Mouse (Mus musculus) embryonic facial prominence, embryonic 12.5 days (tissue): ENCODE measurements around the gene Kif17. TPM values are rescaled to one million over a fixed set of nuclear protein-coding genes. Genes with fewer than 3 reads are reported as not detected.
A peak's percentile ranks its signal among the peaks of the same experiment; 100 is the strongest.
"Not testable (repeated sequence)": the region's sequence is repeated elsewhere in the genome, so short reads cannot be mapped to it uniquely, and the experiment has no call there.

Experiments
- ATAC-seq: fragments of 200-750 bp; cut with Nextera tagmentation; 2 replicates; pipeline ENCODE4 v1.8.0; 2017; ENCODE audit not compliant: insufficient number of reproducible peaks, insufficient read depth, low FRiP score, low TSS enrichment
- H3K27ac ChIP-seq: fragments of 300-500 bp; sonication (generic); 2 replicates; pipeline ENCODE4 v1.5.1; 2016; ENCODE audit warnings: mild to moderate bottlenecking
- H3K27me3 ChIP-seq: fragments of 300-500 bp; sonication (generic); 2 replicates; pipeline ENCODE4 v1.6.1; 2016; ENCODE audit warnings: mild to moderate bottlenecking, moderate library complexity
- H3K36me3 ChIP-seq: fragments of 300-500 bp; sonication (generic); 2 replicates; pipeline ENCODE4 v1.6.1; 2016; ENCODE audit warnings: mild to moderate bottlenecking
- H3K4me1 ChIP-seq: fragments of 300-500 bp; sonication (generic); 2 replicates; pipeline ENCODE4 v1.6.1; 2016
- H3K4me2 ChIP-seq: fragments of 300-500 bp; sonication (generic); replicated peaks from 2 replicates; pipeline ENCODE4 v1.6.1; 2016; ENCODE audit warnings: mild to moderate bottlenecking, moderate library complexity
- H3K4me3 ChIP-seq: fragments of 300-500 bp; sonication (generic); 2 replicates; pipeline ENCODE4 v1.5.1; 2016; ENCODE audit warnings: mild to moderate bottlenecking
- H3K9ac ChIP-seq: fragments of 300-500 bp; sonication (generic); 2 replicates; pipeline ENCODE4 v1.6.1; 2016; ENCODE audit warnings: mild to moderate bottlenecking, moderate library complexity
- H3K9me3 ChIP-seq: fragments of 300-500 bp; sonication (generic); 2 replicates; pipeline ENCODE4 v1.6.1; 2016; ENCODE audit warnings: mild to moderate bottlenecking, moderate library complexity
- WGBS: fragments of 180-500 bp; shearing (Covaris S2); methylation state at CpG from one replicate; pipeline ENCODE4 v1.1.7; 2016; 5-methylcytosine and 5-hydroxymethylcytosine counted together
- polyA plus RNA-seq: library from polyadenylated mRNA; unstranded; fragments of >200 nt; fragmentation: Nextera tagmentation; extraction: Ambion mirVana; gene quantifications from 2 replicates; pipeline ENCODE4 v1.2.1, GENCODE M21; 2016

Gene Kif17
- polyA plus RNA-seq, 1 experiment from 2014 or later = 1.3 TPM

DNA sequence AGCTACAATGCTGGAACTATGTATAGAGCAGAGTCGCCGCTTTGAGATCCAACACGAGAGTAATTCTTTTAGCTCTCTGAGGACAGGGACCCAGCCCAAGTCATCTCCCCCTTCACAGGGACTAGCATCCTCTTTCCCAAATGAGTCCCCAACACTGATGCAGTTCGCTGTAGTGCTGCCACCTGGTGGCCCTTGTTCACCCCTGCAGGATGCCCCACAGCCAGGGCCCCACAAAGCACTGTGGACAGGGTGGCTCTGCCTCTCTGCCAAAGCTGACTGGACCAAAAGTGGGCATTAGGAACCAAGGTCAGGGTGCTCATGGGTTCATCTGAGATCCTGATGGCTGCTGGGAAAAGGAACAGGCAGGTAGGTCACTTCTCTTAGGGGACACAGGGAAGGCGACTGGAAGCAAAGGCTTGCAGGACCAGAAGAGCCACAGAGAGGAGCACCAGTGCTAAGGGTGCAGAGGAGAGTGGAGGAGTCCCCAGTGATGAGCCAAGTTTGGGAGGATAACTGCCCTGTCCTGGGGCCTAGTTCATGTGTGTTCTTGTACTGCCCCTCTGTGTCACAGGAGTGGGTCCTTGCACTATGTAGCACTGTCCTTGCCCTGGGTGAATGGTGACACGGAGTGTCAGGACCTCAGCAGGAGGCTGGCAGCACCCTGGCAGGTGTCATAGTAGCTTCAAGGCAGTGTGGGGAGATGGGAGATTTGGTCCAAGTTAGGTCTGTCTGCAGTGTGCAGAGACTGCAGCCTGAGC, 68.5 kb downstream of the Kif17 start:
- Histone ChIP-seq H3K4me1 (no peaks in the 10 kb centered on the region), H3K27me3 (no peaks in the 10 kb centered on the region), H3K9ac (no peak overlapping the region), H3K27ac (no peak overlapping the region), H3K9me3 (no peaks in the 10 kb centered on the region), H3K36me3 (peaks cover 38% of the 10 kb centered on the region), H3K4me2 (no peak overlapping the region), H3K4me3 (no peak overlapping the region)
- ATAC-seq = no peak
- 56% methylated on average over 6 of the region's 6 CpGs for WGBS

DNA sequence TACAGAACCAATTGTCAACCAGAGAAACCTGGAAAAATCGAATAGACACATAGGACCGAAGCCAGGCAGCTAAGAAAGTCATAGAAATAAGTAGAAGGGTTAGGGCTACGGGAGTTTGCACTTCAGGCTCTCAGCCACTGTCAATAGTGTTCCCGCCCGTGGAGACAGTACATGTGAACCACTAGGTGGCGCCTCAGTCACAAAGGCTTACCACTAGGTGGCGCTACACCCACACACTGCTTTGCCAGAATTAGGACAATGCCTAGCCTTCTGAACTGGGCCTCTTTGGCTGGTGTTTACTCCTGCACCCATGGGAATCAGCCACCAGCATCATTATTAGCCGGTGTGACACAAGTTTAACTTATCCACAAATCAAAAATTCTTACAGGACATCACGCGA, 69.3 kb downstream of the Kif17 start:
- no peak for ATAC-seq

DNA sequence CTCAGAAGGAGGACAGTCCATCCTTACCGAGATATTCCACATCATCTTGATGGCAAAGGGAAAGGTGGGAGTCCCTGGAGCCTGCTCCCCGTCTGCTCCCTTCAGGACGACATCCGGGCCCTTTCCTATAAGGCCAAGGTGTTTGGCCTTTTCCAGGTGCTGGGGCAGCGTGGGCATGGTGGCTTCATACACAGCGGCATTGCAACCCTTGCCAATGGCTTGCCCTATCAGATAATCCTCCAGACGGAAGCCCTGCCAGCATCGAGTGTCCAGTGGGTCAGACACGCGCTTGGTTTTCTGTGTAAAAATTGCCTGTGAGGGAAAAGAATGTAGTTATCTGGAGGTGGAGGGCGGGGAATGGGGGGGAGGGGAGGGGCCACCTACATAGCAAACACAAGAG, 70.5 kb downstream of the Kif17 start:
- Histone ChIP-seq H3K9ac (no peak overlapping the region), H3K9me3 (no peaks in the 10 kb centered on the region), H3K4me3 (no peak overlapping the region), H3K36me3 (peaks cover 20% of the 10 kb centered on the region), H3K27ac (no peak overlapping the region), H3K4me2 (no peak overlapping the region), H3K4me1 (0 out of 2 replicates have a peak, but pooled peaks cover 3% of the 10 kb centered on the region), H3K27me3 (no peaks in the 10 kb centered on the region)
- ATAC-seq = no peak
- 72% methylated on average over 11 of the region's 11 CpGs for WGBS

More for the DNA sequence above, 69.3 kb downstream of the Kif17 start:
- Histone ChIP-seq H3K9me3 (no peaks in the 10 kb centered on the region), H3K36me3 (peaks cover 30% of the 10 kb centered on the region), H3K4me3 (no peak overlapping the region), H3K27me3 (no peaks in the 10 kb centered on the region), H3K4me1 (no peaks in the 10 kb centered on the region), H3K9ac (no peak overlapping the region), H3K27ac (no peak overlapping the region), H3K4me2 (no peak overlapping the region)
- 31% methylated on average over 10 of the region's 10 CpGs for WGBS

DNA sequence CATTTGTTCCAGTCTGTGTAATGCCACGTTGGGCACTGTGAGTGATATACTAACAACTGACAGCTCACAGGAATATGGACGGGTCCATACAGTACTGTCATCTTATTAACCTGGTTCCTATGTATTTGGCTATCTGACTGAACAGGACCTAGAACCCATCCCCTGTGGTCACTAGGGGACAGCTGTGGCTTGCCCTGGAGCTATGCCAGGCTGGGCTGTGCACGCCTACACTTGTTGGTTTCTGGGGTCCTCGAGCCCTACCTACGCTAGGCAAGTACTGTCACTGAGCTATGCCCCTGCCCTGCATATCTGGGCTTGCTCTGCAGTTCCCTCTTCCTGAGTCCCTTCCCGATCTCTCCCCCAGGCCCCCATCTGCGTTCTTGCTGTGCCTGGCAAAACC, 71.3 kb downstream of the Kif17 start:
- no peak overlapping the region for H3K9ac ChIP-seq
- H3K4me1 ChIP-seq = 0 out of 2 replicates have a peak, but pooled peaks cover 3% of the 10 kb centered on the region
- no peaks in the 10 kb centered on the region for H3K9me3 ChIP-seq
- no peak overlapping the region for H3K4me2 ChIP-seq
- 73% methylated on average over 7 of the region's 7 CpGs for WGBS
- no peak overlapping the region for H3K4me3 ChIP-seq
- no peaks in the 10 kb centered on the region for H3K27me3 ChIP-seq
- H3K27ac ChIP-seq = no peak overlapping the region
- no peak for ATAC-seq
- peaks cover 13% of the 10 kb centered on the region for H3K36me3 ChIP-seq

DNA sequence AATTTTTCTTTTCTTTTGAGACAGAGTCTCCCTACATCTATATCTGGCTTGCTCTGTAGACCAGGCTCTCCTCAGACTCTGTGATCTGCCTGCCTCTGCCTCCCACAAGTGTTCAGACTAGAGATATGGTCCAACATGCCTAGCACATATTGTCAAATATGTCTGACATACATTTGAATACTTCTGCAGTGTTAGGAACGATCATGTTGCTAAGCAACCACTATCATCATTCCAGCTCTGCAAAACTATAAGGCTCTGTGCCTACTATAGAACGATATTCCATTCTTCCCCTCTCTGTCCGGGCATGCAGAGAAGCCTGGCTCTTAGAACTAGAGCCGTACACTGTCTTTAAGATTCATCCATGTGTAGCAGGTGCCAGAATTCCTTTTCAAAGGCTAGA, 72.5 kb downstream of the Kif17 start:
- Histone ChIP-seq H3K9ac (no peak overlapping the region), H3K36me3 (peaks cover 5% of the 10 kb centered on the region; the same call in 1 of the 2 replicates), H3K27ac (no peak overlapping the region), H3K27me3 (no peaks in the 10 kb centered on the region), H3K9me3 (no peaks in the 10 kb centered on the region), H3K4me2 (no peak overlapping the region), H3K4me1 (0 out of 2 replicates have a peak, but pooled peaks cover 3% of the 10 kb centered on the region), H3K4me3 (no peak overlapping the region)
- WGBS = 63% methylated on average over 4 of the region's 4 CpGs
- ATAC-seq = no peak

DNA sequence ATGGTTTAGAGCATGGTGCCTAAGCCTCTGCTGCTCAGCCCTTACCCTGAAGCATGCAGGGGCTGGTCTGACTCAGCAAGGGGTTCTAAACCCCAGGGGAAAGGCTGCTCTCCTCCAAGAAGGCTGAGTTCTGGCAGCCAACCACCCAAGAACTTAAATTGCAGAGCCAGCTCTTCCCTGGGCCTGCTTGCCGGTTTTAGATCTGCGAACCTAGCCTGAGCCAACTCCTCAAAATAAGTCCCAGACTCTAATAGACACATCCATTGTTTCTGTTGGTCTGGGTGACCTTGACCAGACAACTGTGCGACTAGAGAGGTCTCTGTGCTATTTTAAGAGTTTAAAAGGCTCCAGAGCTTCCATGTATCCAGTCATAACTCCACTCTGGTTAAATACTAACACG, 73.5 kb downstream of the Kif17 start:
- no peak overlapping the region for H3K27ac ChIP-seq
- no peaks in the 10 kb centered on the region for H3K27me3 ChIP-seq
- peaks cover 3% of the 10 kb centered on the region; the same call in 1 of the 2 replicates for H3K36me3 ChIP-seq
- ATAC-seq = no peak
- no peak overlapping the region for H3K4me2 ChIP-seq
- no peak overlapping the region for H3K9ac ChIP-seq
- no peak overlapping the region for H3K4me3 ChIP-seq
- H3K9me3 ChIP-seq = no peaks in the 10 kb centered on the region
- 70% methylated on average over 4 of the region's 4 CpGs for WGBS
- H3K4me1 ChIP-seq = 0 out of 2 replicates have a peak, but pooled peaks cover 3% of the 10 kb centered on the region

DNA sequence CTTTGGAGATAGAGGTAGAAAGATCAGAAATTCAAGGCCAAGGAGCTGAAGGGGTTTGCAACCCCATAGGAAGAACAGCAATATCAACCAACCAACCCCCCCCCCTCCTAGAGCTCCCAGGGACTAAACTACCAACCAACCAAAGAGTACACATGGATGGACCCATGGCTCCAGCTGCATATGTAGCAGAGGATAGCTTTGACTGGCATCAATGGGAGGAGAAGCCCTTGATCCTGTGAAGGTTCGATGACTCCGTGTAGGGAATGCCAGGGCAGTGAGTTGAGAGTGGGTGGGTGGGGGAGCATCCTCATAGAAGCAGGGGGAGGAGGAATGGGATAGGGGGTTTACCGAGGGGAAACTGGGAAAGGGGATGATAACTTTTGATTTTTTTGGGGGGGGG, 74.2 kb downstream of the Kif17 start:
- 91% methylated on average over 3 of the region's 3 CpGs for WGBS
- no peaks in the 10 kb centered on the region for H3K9me3 ChIP-seq
- H3K27me3 ChIP-seq = no peaks in the 10 kb centered on the region
- H3K36me3 ChIP-seq = no peaks in the 10 kb centered on the region
- H3K4me1 ChIP-seq = 0 out of 2 replicates have a peak, but pooled peaks cover 3% of the 10 kb centered on the region
- no peak overlapping the region for H3K4me2 ChIP-seq
- no peak overlapping the region for H3K4me3 ChIP-seq
- H3K9ac ChIP-seq = no peak overlapping the region
- no peak overlapping the region for H3K27ac ChIP-seq
- no peak for ATAC-seq

DNA sequence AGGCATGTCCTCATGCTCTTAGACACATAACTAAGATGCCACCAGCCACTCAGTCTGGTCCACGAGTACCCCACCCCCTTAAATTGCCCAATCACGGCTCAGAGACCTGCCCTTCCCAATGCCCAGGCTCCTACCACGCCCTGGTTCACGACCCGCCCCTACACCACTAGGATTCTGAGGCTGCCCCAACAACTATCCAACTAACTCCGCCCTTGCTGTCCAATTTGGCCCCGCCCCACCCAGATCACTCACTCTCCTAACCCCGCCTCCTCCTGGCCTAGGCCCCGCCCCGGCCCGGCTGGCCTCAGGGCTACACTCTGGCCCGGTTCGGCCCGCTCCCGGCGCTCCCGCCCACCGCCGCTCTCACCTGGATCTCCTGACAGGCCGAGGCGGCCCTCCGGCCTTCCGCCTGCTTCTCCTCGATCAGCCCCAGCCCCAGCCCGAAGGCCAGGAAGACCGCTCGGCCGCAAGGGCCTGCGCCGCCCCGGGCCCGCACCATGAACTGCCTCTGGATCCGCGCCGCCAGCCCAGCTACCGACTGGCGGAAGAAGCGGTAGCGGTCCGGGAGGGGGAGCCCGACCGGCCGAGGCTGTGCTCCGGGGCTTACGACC, 75.3 kb downstream of the Kif17 start:
- H3K36me3 ChIP-seq = no peaks in the 10 kb centered on the region
- peak overlapping the region; percentile 96 for H3K27ac ChIP-seq
- peak overlapping the region; percentile 72 for H3K4me3 ChIP-seq
- no peaks in the 10 kb centered on the region for H3K9me3 ChIP-seq
- WGBS = under 1% methylated on average over 44 of the region's 45 CpGs
- ATAC-seq = peak; percentile 79
- H3K4me1 ChIP-seq = 0 out of 2 replicates have a peak, but pooled peaks cover 3% of the 10 kb centered on the region
- no peaks in the 10 kb centered on the region for H3K27me3 ChIP-seq
- peak overlapping the region; percentile 89 for H3K9ac ChIP-seq
- H3K4me2 ChIP-seq = peak overlapping the region; percentile 65

DNA sequence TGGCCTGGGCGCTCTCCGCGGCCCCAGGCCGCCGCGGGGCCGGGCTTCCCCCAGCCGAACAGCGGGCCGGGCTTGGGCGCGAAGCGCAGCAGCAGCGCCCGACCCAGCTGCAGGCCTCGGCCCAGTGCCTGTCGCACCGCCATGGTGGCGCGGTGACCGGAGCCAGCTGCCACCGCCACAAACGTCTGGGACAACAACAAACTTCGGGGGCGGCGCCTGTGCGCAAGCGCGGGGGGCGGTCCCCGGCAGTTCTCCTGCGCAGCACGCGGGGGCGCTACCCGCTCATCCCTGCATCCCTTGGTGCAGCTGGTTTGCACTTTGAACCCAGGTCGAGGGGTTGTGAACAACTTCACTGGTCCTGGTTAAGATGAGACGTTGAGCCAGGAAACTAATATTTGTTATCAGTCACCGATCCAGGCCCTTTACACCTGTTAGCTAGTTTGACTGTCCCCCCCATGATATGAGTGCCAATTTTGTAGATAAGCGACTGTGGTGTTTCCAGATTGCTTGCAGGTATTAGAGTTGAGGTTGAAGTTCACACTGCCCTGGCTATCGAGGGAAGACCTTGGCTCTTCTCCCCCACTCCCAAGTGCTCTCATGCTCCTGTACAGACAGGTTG, 76.0 kb downstream of the Kif17 start, which contains the start of gene Pink1:
TSS of gene Pink1 (minus strand) at position 231 of the 619 bp plus-strand sequence.
- H3K27ac ChIP-seq = peak within 1 kb of the TSS; percentile 96
- H3K27me3 ChIP-seq = peaks cover 4% of the 10 kb centered on the region; the same call in 1 of the 2 replicates
- no peaks in the 10 kb centered on the region for H3K36me3 ChIP-seq
- peak within 1 kb of the TSS; percentile 89 for H3K9ac ChIP-seq
- H3K4me2 ChIP-seq = peak within 1 kb of the TSS; percentile 65
- no peaks in the 10 kb centered on the region for H3K9me3 ChIP-seq
- WGBS = 4% methylated on average over 41 of the region's 41 CpGs
- no peak; the same call in 1 of the 2 replicates for ATAC-seq
- H3K4me3 ChIP-seq = peak within 1 kb of the TSS; percentile 72
- 0 out of 2 replicates have a peak, but pooled peaks cover 3% of the 10 kb centered on the region for H3K4me1 ChIP-seq

DNA sequence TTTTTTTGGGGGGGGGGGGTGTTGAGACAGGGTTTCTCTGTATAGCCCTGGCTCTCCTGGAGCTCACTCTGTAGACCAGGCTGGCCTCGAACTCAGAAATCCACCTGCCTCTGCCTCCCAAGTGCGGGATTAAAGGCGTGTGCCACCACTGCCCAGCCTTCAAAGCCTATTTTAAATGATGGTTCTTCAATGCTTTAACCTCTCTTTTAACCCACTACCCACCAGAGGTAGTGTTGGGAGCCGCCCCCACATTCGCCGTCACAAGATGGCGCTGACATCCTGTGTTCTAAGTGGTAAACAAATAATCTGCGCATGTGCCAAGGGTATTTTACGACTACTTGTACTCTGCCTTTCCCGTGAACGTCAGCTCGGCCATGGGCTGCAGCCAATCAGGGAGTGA, 76.9 kb downstream of the Kif17 start:
- WGBS = 36% methylated on average over 9 of the region's 12 CpGs
- H3K9me3 ChIP-seq, H3K9ac ChIP-seq, H3K4me1 ChIP-seq, ATAC-seq, H3K4me3 ChIP-seq, H3K4me2 ChIP-seq, H3K36me3 ChIP-seq: not testable (repeated sequence)
- H3K27me3 ChIP-seq = peaks cover 12% of the 10 kb centered on the region
- H3K27ac ChIP-seq = 0 out of 2 replicates have a peak overlapping the region, but pooled peaks have one; percentile 17

DNA sequence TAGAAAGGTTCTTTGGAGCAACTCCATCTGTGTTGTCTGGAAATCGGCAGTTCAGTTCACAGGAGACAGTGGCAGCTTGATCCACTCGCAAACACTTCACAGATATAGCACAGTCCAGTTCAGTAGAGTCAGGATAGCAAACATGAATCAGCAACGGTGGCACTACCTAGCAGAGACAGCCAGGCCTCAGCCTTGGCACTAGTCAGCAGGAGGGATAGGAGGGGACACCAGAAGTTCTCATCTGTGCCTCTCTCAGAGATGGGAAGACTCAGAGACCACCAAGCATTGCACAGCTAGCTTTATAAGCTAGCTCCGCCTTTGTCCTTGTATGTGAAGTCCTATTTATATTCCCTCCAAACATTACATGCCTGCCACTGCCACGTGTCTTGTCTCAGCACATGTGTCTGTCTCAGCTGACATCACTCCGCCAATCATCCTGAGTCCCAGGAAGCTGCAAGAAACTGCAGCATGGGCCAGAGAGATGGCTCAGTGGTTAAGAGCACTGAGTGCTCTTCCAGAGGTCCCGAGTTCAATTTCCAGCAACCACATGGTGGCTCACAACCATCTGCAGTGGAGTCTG, 77.7 kb downstream of the Kif17 start:
- Histone ChIP-seq H3K4me1 (0 out of 2 replicates have a peak, but pooled peaks cover 3% of the 10 kb centered on the region), H3K36me3 (no peaks in the 10 kb centered on the region), H3K27ac (no peak overlapping the region), H3K9ac (peak overlapping the region; percentile 24; the same call in 1 of the 2 replicates), H3K27me3 (peaks cover 16% of the 10 kb centered on the region), H3K4me2 (peak overlapping the region; percentile 43), H3K9me3 (no peaks in the 10 kb centered on the region), H3K4me3 (peak overlapping the region; percentile 29)
- 72% methylated on average over 7 of the region's 7 CpGs for WGBS
- no peak for ATAC-seq
